Mouse (Mus musculus): ENCODE results near the gene Sugct.
"Not testable (repeated sequence)": the region's sequence is repeated elsewhere in the genome, so short reads cannot be mapped to it uniquely, and the experiment has no call there.

The Sugct gene

GRCm38 (mm10) chr13:17604670-17605069, 90.7 kb downstream of the Sugct start:
- in situ Hi-C loops (cut with MboI): no loop called here

- in situ Hi-C loops (cut with MboI): no loop called here
Measured at GRCm38 (mm10) chr13:17603756-17604155, 91.6 kb downstream of the Sugct start.

- in situ Hi-C loops (cut with MboI): no loop called here
Measured at GRCm38 (mm10) chr13:17585267-17585913, 110.0 kb downstream of the Sugct start.

GRCm38 (mm10) chr13:17584804-17585203, 110.5 kb downstream of the Sugct start:
- in situ Hi-C loops (cut with MboI): no loop called here

- in situ Hi-C loops (cut with MboI): no loop called here
Measured at GRCm38 (mm10) chr13:17581684-17582083, 113.7 kb downstream of the Sugct start.

- in situ Hi-C loops (cut with MboI): no loop called here
Measured at GRCm38 (mm10) chr13:17559357-17559756, 136.0 kb downstream of the Sugct start.

GRCm38 (mm10) chr13:17536341-17536740, 159.0 kb downstream of the Sugct start:
- in situ Hi-C loops (cut with MboI): no loop called here

- in situ Hi-C loops (cut with MboI): no loop called here
Measured at GRCm38 (mm10) chr13:17534871-17535270, 160.5 kb downstream of the Sugct start.

GRCm38 (mm10) chr13:17534469-17534868, 160.9 kb downstream of the Sugct start:
- in situ Hi-C loops (cut with MboI): no loop called here

- in situ Hi-C loops (cut with MboI): no loop called here
Measured at GRCm38 (mm10) chr13:17511184-17511778, 184.1 kb downstream of the Sugct start.

GRCm38 (mm10) chr13:17494936-17495335, 200.4 kb downstream of the Sugct start:
- in situ Hi-C loops (cut with MboI): no loop called here

GRCm38 (mm10) chr13:17494056-17494574, 201.2 kb downstream of the Sugct start:
- in situ Hi-C loops (cut with MboI): no loop called here

- in situ Hi-C loops (cut with MboI): not testable (repeated sequence)
Measured at GRCm38 (mm10) chr13:17457981-17458380, 237.4 kb downstream of the Sugct start.

GRCm38 (mm10) chr13:17432139-17432916, 263.0 kb downstream of the Sugct start:
- in situ Hi-C loops (cut with MboI): no loop called here

GRCm38 (mm10) chr13:17421875-17422274, 273.5 kb downstream of the Sugct start:
- in situ Hi-C loops (cut with MboI): no loop called here

GRCm38 (mm10) chr13:17420557-17420956, 274.8 kb downstream of the Sugct start:
- in situ Hi-C loops (cut with MboI): no loop called here

- in situ Hi-C loops (cut with MboI): no loop called here
Measured at GRCm38 (mm10) chr13:17342836-17343235, 352.5 kb downstream of the Sugct start.

GRCm38 (mm10) chr13:17335885-17336540, 359.3 kb downstream of the Sugct start:
- in situ Hi-C loops (cut with MboI): no loop called here

GRCm38 (mm10) chr13:17326863-17327262, 368.5 kb downstream of the Sugct start:
- in situ Hi-C loops (cut with MboI): no loop called here

GRCm38 (mm10) chr13:17301590-17301989, 393.8 kb downstream of the Sugct start:
- in situ Hi-C loops (cut with MboI): no loop called here

GRCm38 (mm10) chr13:17297462-17298005, 397.8 kb downstream of the Sugct start:
- in situ Hi-C loops (cut with MboI): no loop called here

GRCm38 (mm10) chr13:17296912-17297311, 398.4 kb downstream of the Sugct start:
- in situ Hi-C loops (cut with MboI): no loop called here
